ENCODE assay signal across 22 mouse cellular contexts in genomic region chr16:13735977-13736376, GRCm38 (mm10). TPM values are rescaled to one million over a fixed set of nuclear protein-coding genes. Genes with fewer than 3 reads are reported as not detected.
"Had no signal": no experiment of that assay in that cellular context is flagged by ENCODE, and none has a peak within 500 bp of the region (broad histone marks: within the 10 kb centered on the region; RNA-seq: fewer than 3 reads in every experiment).

No protein-coding gene starts in this region.

- H3K27me3 ChIP-seq: lung, embryonic 15.5 days; megakaryocyte, embryonic 14.5 days; midbrain, embryonic 13.5 days; midbrain, embryonic 15.5 days; neural tube, embryonic 12.5 days; stomach, embryonic 15.5 days had no signal

- H3K4me2 ChIP-seq: lung, embryonic 15.5 days; midbrain, embryonic 11.5 days; midbrain, embryonic 13.5 days; midbrain, embryonic 15.5 days; neural tube, embryonic 12.5 days; stomach, embryonic 15.5 days had no signal

- DNase-seq: lung, adult 2 months; lung, postnatal 14 days; lung, postnatal 36 days; right cerebral cortex, postnatal 14 days; thymus, adult 2 months; thymus, postnatal 25 days; thymus, postnatal 4 days had no signal

- H3K4me1 ChIP-seq: lung, embryonic 15.5 days; midbrain, embryonic 15.5 days; neural tube, embryonic 12.5 days; stomach, embryonic 15.5 days had no signal

- H3K9me3 ChIP-seq: lung, embryonic 15.5 days; megakaryocyte, embryonic 14.5 days; midbrain, embryonic 13.5 days; midbrain, embryonic 15.5 days; neural tube, embryonic 12.5 days; stomach, embryonic 15.5 days had no signal

- H3K4me3 ChIP-seq: lung, embryonic 15.5 days; megakaryocyte, embryonic 14.5 days; midbrain, embryonic 13.5 days; midbrain, embryonic 15.5 days; neural tube, embryonic 12.5 days; stomach, embryonic 15.5 days had no signal

- H3K36me3 ChIP-seq: lung, embryonic 15.5 days; midbrain, embryonic 13.5 days; midbrain, embryonic 15.5 days; neural tube, embryonic 12.5 days; stomach, embryonic 15.5 days had no signal

- H3K27ac ChIP-seq: lung, embryonic 15.5 days; macrophage; midbrain, embryonic 13.5 days; midbrain, embryonic 15.5 days; neural tube, embryonic 12.5 days; stomach, embryonic 15.5 days; stomach, postnatal 0 days had no signal

- ATAC-seq: lung, postnatal 0 days; midbrain, embryonic 13.5 days; midbrain, embryonic 15.5 days had no signal

- H3K9ac ChIP-seq: lung, embryonic 15.5 days; midbrain, embryonic 13.5 days; midbrain, embryonic 15.5 days; neural tube, embryonic 12.5 days; stomach, embryonic 15.5 days had no signal

RNA-seq across cellular contexts. Expression of gene Pla2g10, which starts 5.2 kb away (rescaled TPM):
- total RNA-seq: megakaryocyte progenitor cell, adult 5-6 weeks; midbrain, postnatal 0 days; monocyte, adult 5-6 weeks; neutrophil, adult 5-6 weeks had no signal
- polyA plus RNA-seq: lung, adult 2 months; macrophage; midbrain, postnatal 0 days; urinary bladder, adult 2 months had no signal
